Mouse (Mus musculus): ENCODE results near the gene Bag3.

- TF ChIP-seq CTCF (IDR thresholded peaks at IDR 0.05; ENCODE audit: low read depth, low read length): no peak
- TF ChIP-seq POLR2A (IDR thresholded peaks at IDR 0.05; ENCODE audit: borderline replicate concordance, low read depth, low read length): no peak
Observed at GRCm38 (mm10) chr7:128523349-128523961, at the start of gene Bag3.

All from bone marrow macrophage, adult 2 months (primary cell).